Mouse (Mus musculus) intestine, postnatal 0 days (tissue): Measurements from ENCODE around the gene Donson. TPM values are rescaled to one million over a fixed set of nuclear protein-coding genes. Genes with fewer than 3 reads are reported as not detected.

Experiments
- ATAC-seq: fragments of 200-750 bp; cut with Nextera tagmentation; 2 replicates; pipeline ENCODE4 v1.8.0; 2017; ENCODE audit warnings: mild to moderate bottlenecking, moderate TSS enrichment, moderate library complexity
- H3K27ac ChIP-seq: fragments of 300-500 bp; sonication (generic); 2 replicates; pipeline ENCODE4 v1.5.1; 2014; ENCODE audit warnings: mild to moderate bottlenecking, low read depth, low read length, moderate library complexity
- H3K27me3 ChIP-seq: fragments of 300-500 bp; sonication (generic); replicated peaks from 2 replicates; pipeline ENCODE4 v1.6.1; 2014; ENCODE audit warnings: low read length, mixed read lengths; ENCODE audit not compliant: control insufficient read depth, insufficient read depth
- H3K36me3 ChIP-seq: fragments of 300-500 bp; sonication (generic); 2 replicates; pipeline ENCODE4 v1.6.1; 2014; ENCODE audit warnings: mild to moderate bottlenecking, moderate library complexity; ENCODE audit not compliant: control insufficient read depth, insufficient read depth
- H3K4me1 ChIP-seq: fragments of 300-500 bp; sonication (generic); replicated peaks from 2 replicates; pipeline ENCODE4 v1.6.1; 2014; ENCODE audit warnings: antibody characterized with exemption, low read length, mixed read lengths; ENCODE audit not compliant: control insufficient read depth, insufficient read depth
- H3K4me2 ChIP-seq: fragments of 300-500 bp; sonication (generic); replicated peaks from 2 replicates; pipeline ENCODE4 v1.6.1; 2014; ENCODE audit warnings: low read depth, mild to moderate bottlenecking, moderate library complexity
- H3K4me3 ChIP-seq: fragments of 300-500 bp; sonication (generic); 2 replicates; pipeline ENCODE4 v1.5.1; 2014; ENCODE audit warnings: low read depth, low read length
- H3K9ac ChIP-seq: fragments of 300-500 bp; sonication (generic); 2 replicates; pipeline ENCODE4 v1.6.1; 2014; ENCODE audit warnings: mild to moderate bottlenecking, low read depth, low read length
- H3K9me3 ChIP-seq: fragments of 300-500 bp; sonication (generic); 2 replicates; pipeline ENCODE4 v1.6.1; 2016; ENCODE audit warnings: mixed run types; ENCODE audit not compliant: control insufficient read depth
- CTCF ChIP-seq: sonication (generic); IDR thresholded peaks from 2 replicates; pipeline ENCODE4 v1.5.1; 2016; ENCODE audit warnings: low read depth, mild to moderate bottlenecking, control low read depth, antibody characterized with exemption, moderate library complexity
- WGBS: fragments of 180-500 bp; shearing (Covaris S2); extraction: QIAGEN DNeasy Blood & Tissue Kit; methylation state at CpG from one replicate; pipeline ENCODE4 v1.1.7; 2014; 5-methylcytosine and 5-hydroxymethylcytosine counted together
- polyA plus RNA-seq: library from polyadenylated mRNA; unstranded; fragments of >200 nt; fragmentation: Nextera tagmentation; extraction: Ambion mirVana; gene quantifications from 2 replicates; pipeline ENCODE4 v1.2.1, GENCODE M21; 2015

The Donson gene
- polyA plus RNA-seq, 1 experiment from 2014 or later: 6.2 TPM

DNA sequence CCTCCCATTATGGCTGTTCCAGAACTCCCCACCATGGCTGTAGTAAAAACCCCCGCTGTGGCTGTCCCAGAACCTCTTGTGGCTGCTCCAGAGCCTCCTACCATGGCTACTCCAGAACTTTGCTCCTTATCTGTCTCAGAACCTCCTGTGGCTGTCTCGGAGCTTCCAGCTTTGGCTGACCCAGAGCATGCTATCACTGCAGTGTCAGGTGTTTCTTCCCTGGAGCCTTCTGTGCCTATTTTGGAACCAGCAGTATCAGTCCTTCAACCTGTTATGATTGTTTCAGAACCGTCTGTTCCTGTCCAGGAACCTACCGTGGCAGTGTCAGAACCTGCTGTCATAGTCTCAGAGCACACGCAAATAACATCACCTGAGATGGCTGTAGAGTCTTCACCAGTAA, 30.1 kb downstream of the Donson start:
- H3K36me3 ChIP-seq: peaks cover 90% of the 10 kb centered on the region
- no peak overlapping the region for H3K4me2 ChIP-seq
- 94% methylated on average over 5 of the region's 5 CpGs for WGBS
- no peak for TF ChIP-seq CTCF
- H3K9ac ChIP-seq: no peak overlapping the region
- ATAC-seq: no peak
- no peaks in the 10 kb centered on the region for H3K4me1 ChIP-seq
- H3K9me3 ChIP-seq: no peaks in the 10 kb centered on the region
- H3K27ac ChIP-seq: peak overlapping the region; percentile 11; the same call in 1 of the 2 replicates
- H3K27me3 ChIP-seq: no peaks in the 10 kb centered on the region
- H3K4me3 ChIP-seq: no peak overlapping the region

GRCm38 (mm10) chr16:91657285-91657684, 31.3 kb downstream of the Donson start:
- no peak for TF ChIP-seq CTCF
- 99% methylated on average over 17 of the region's 17 CpGs for WGBS

DNA sequence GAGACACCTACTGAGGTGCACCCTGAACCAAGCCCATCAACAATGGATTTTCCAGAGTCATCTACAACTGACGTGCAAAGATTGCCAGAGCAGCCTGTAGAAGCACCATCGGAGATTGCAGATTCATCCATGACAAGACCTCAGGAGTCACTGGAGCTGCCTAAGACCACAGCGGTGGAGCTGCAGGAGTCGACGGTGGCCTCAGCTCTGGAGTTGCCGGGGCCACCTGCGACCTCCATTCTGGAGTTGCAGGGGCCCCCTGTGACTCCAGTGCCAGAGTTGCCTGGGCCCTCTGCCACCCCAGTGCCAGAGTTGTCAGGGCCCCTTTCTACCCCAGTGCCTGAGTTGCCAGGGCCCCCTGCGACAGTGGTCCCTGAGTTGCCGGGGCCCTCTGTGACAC, 33.3 kb downstream of the Donson start:
- no peak for ATAC-seq
- no peak overlapping the region for H3K4me2 ChIP-seq
- H3K4me3 ChIP-seq: no peak overlapping the region
- no peaks in the 10 kb centered on the region for H3K9me3 ChIP-seq
- no peak overlapping the region for H3K9ac ChIP-seq
- no peak overlapping the region for H3K27ac ChIP-seq
- H3K27me3 ChIP-seq: no peaks in the 10 kb centered on the region
- no peaks in the 10 kb centered on the region for H3K4me1 ChIP-seq
- peaks cover 74% of the 10 kb centered on the region for H3K36me3 ChIP-seq
- TF ChIP-seq CTCF: no peak
- 97% methylated on average over 9 of the region's 9 CpGs for WGBS

More at GRCm38 (mm10) chr16:91657285-91657684, 31.3 kb downstream of the Donson start:
- Histone ChIP-seq H3K9ac (no peak overlapping the region), H3K4me3 (no peak overlapping the region), H3K27ac (no peak overlapping the region; the same call in 1 of the 2 replicates), H3K27me3 (no peaks in the 10 kb centered on the region), H3K9me3 (no peaks in the 10 kb centered on the region), H3K4me2 (no peak overlapping the region), H3K36me3 (peaks cover 82% of the 10 kb centered on the region), H3K4me1 (no peaks in the 10 kb centered on the region)
- peak; percentile 32 for ATAC-seq

DNA sequence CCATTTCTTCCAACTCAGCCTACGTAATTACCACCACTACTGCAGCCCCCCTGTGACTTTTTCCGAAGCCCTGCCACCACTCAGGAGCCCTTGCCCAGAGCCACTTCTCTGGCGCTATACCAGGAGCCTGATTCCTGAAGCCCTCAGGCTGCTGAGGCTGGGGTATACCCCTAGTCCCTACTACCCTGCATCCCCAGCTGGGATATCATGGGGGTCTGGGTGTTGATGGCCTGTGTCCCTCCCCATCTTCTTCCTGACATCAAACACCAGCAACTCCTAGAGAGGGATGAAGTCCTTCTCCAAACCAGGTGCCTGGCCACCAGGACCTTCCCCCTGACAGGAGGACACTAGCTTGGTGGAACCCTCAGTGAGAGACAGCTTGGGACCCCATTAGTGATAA, 36.4 kb downstream of the Donson start:
- Histone ChIP-seq H3K36me3 (peaks cover 43% of the 10 kb centered on the region), H3K9me3 (no peaks in the 10 kb centered on the region), H3K9ac (no peak overlapping the region), H3K27ac (no peak overlapping the region), H3K4me1 (no peaks in the 10 kb centered on the region), H3K27me3 (no peaks in the 10 kb centered on the region), H3K4me3 (no peak overlapping the region), H3K4me2 (no peak overlapping the region)
- ATAC-seq: no peak
- TF ChIP-seq CTCF: no peak
- WGBS: 95% methylated on average over 3 of the region's 3 CpGs

DNA sequence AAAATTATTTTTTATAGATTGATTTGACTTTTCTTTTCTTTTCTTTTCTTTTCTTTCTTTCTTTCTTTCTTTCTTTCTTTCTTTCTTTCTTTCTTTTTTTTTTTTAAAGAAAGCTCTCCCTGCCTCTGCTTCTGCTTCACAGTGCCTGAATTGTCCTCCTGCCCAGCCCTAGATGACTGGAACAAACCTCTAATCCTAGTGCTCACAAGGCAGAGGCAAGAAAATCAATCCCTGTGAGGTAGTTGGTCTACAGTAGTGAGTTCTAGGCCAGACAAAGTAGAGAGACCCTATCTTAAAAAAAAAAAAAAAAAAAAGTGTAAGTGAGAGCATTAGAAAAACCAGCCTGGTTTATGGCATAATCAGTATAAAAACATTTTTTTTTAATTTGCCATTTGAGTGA, 38.8 kb downstream of the Donson start:
- Histone ChIP-seq H3K27me3 (no peaks in the 10 kb centered on the region), H3K4me1 (no peaks in the 10 kb centered on the region), H3K27ac (no peak overlapping the region), H3K36me3 (peaks cover 19% of the 10 kb centered on the region), H3K9me3 (no peaks in the 10 kb centered on the region), H3K4me3 (no peak overlapping the region), H3K9ac (no peak overlapping the region), H3K4me2 (no peak overlapping the region)
- TF ChIP-seq CTCF: no peak
- no peak for ATAC-seq

GRCm38 (mm10) chr16:91649246-91649645, 39.3 kb downstream of the Donson start:
- no peak for TF ChIP-seq CTCF
- peaks cover 16% of the 10 kb centered on the region for H3K36me3 ChIP-seq
- peak overlapping the region; percentile 80 for H3K4me3 ChIP-seq
- H3K9me3 ChIP-seq: no peaks in the 10 kb centered on the region
- no peaks in the 10 kb centered on the region for H3K4me1 ChIP-seq
- no peak for ATAC-seq
- H3K4me2 ChIP-seq: peak overlapping the region; percentile 93
- H3K27me3 ChIP-seq: no peaks in the 10 kb centered on the region
- 28% methylated on average over 3 of the region's 3 CpGs for WGBS
- no peak overlapping the region for H3K27ac ChIP-seq
- no peak overlapping the region for H3K9ac ChIP-seq

DNA sequence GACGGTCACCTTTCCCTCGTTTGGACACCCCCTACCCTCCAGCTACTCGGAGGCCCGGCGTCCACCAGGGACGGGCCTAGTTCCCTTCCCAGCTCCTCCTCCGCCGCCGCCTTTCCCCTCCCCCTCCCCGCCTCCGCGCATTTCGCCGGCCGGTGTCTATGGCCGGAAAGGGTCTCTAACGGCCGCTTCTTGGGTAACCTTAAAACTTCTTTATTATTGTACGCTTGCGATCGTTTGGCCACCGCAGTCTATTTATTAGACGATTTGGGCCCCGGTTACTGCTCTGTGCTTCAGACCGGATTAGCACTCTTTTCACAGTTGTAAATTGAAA, 40.4 kb downstream of the Donson start:
- no peaks in the 10 kb centered on the region for H3K4me1 ChIP-seq
- ATAC-seq: peak; percentile 56
- H3K27ac ChIP-seq: peak overlapping the region; percentile 99
- H3K4me3 ChIP-seq: peak overlapping the region; percentile 80
- peak overlapping the region; percentile 81 for H3K9ac ChIP-seq
- H3K36me3 ChIP-seq: peaks cover 13% of the 10 kb centered on the region
- peak overlapping the region; percentile 93 for H3K4me2 ChIP-seq
- H3K27me3 ChIP-seq: no peaks in the 10 kb centered on the region
- under 1% methylated on average over 23 of the region's 25 CpGs for WGBS
- no peak for TF ChIP-seq CTCF
- H3K9me3 ChIP-seq: no peaks in the 10 kb centered on the region
